Mouse (Mus musculus): ENCODE measurements around the gene Itgb3bp.

Itgb3bp gene

GRCm38 (mm10) chr4:99715783-99716416, 213.7 kb downstream of the Itgb3bp start:
- DNase-seq, result no peak
